Mouse (Mus musculus): ENCODE measurements around the gene Shank3. TPM values are rescaled to one million over a fixed set of nuclear protein-coding genes. Genes with fewer than 3 reads are reported as not detected.
A peak's percentile ranks its signal among the peaks of the same experiment; 100 is the strongest.

Shank3 gene
- polyA plus RNA-seq, 1 experiment from 2014 or later: 6.5 TPM

DNA sequence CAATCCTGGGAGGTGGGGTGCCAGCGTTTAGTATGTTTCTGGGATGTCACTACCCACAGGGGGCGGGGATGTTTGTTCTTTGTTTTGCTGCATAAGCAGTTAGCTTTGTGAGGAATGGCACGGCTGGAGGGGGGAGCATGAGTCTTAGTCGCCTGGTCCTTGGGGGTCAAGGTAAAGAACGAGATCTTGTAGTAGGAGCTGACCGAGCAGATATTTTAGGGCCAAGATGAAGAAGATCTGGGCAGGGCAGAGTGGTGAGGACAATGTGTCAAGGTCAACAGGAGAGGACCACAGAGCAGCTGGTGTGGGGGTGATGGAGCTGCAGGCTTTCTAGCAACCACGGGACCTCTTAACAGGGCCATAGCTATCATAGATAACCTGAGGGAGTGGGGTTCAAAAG, 28.0 kb downstream of the Shank3 start:
- Histone ChIP-seq H3K9ac (no peak overlapping the region), H3K27me3 (peaks cover 32% of the 10 kb centered on the region), H3K9me3 (no peaks in the 10 kb centered on the region), H3K4me3 (no peak overlapping the region), H3K36me3 (0 out of 2 replicates have a peak, but pooled peaks cover 6% of the 10 kb centered on the region), H3K4me1 (replicated peaks) (peaks cover 26% of the 10 kb centered on the region), H3K27ac (replicated peaks) (no peak overlapping the region), H3K4me2 (no peak overlapping the region)
- no peak for ATAC-seq (ENCODE audit: low read depth)
- WGBS: 76% methylated on average over 7 of the region's 7 CpGs

DNA sequence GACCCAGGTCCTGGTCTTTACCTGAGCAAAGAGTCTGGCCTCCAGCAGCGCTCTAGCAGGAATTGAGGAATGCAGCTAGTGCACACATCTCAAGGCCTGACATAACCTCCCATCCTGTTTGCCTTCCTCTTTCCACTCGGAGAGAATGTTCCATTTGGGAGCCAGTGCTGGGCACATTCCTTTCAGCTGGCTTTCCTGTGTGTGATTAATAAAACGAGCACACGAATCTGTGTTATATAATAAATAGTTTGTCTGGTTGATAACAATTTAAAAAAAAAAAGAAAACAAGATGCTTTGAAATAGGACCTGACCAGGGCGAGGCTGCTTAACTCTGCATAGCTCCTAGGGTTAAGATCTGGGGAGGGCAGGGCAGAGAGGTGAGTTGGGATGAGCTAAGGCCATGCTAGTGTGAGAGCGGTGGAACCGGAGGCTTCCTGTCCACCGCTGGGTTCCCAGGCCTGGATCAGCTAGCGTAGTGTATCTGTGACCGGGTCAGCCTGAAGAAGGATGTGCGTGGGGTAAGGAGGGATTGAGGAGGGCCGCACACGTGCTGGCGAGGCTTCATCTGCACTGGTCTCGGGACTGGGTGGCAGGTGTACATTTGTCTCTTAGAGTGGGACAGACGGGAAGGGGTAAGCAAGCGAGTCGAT, 28.9 kb downstream of the Shank3 start:
- Histone ChIP-seq H3K4me2 (no peak overlapping the region), H3K4me1 (replicated peaks) (peaks cover 31% of the 10 kb centered on the region), H3K9me3 (no peaks in the 10 kb centered on the region), H3K9ac (no peak overlapping the region), H3K4me3 (no peak overlapping the region), H3K27me3 (peaks cover 23% of the 10 kb centered on the region), H3K36me3 (0 out of 2 replicates have a peak, but pooled peaks cover 6% of the 10 kb centered on the region), H3K27ac (replicated peaks) (no peak overlapping the region)
- ATAC-seq (ENCODE audit: low read depth): no peak
- WGBS: 87% methylated on average over 18 of the region's 18 CpGs

DNA sequence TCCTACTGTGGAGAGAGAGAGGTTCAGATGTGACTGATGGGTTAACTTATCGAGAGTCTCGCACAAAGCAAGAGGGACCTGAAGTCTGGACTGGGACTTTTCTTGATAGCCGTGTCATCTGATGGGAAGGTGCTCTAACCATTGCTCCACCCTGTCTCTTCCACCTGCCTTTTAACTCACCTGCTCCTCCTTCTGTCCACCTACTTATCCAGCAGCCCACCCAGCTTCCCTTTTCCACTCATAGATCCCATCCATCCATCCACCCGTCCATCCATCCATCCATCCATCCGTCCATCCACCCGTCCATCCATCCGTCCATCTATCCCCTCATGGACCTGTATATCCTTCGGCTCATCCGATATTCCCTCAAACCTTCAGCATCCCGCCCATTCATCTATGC, 29.5 kb downstream of the Shank3 start:
- H3K36me3 ChIP-seq: 0 out of 2 replicates have a peak, but pooled peaks cover 6% of the 10 kb centered on the region
- no peaks in the 10 kb centered on the region for H3K9me3 ChIP-seq
- H3K27ac ChIP-seq (replicated peaks): no peak overlapping the region
- H3K27me3 ChIP-seq: peaks cover 19% of the 10 kb centered on the region
- H3K4me1 ChIP-seq (replicated peaks): peaks cover 33% of the 10 kb centered on the region
- no peak overlapping the region for H3K9ac ChIP-seq
- no peak for ATAC-seq (ENCODE audit: low read depth)
- 94% methylated on average over 10 of the region's 10 CpGs for WGBS
- no peak overlapping the region for H3K4me3 ChIP-seq
- H3K4me2 ChIP-seq: no peak overlapping the region

DNA sequence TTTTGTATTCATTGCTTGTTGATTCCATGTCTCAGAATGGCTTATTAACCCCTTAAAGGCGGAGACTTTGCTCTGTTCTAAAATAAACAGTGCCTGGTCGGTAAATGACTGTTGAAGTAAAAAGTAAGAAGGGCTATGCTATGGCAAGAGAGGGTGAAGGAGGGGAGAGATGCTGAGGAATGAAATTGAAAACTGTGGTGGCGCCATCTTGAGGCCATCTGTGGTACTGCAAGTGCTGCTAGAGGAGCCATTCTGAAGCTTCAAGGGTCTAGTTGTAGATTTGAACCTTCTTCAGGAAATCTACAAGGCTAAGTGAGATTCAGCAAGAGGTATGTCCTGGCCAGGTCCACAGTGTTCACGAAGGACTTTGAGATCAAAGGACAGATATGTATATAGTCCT, 30.9 kb downstream of the Shank3 start:
- ATAC-seq (ENCODE audit: low read depth): no peak
- Histone ChIP-seq H3K9ac (no peak overlapping the region), H3K4me2 (no peak overlapping the region), H3K27me3 (peaks cover 5% of the 10 kb centered on the region), H3K36me3 (0 out of 2 replicates have a peak, but pooled peaks cover 5% of the 10 kb centered on the region), H3K4me3 (no peak overlapping the region), H3K9me3 (no peaks in the 10 kb centered on the region), H3K27ac (replicated peaks) (no peak overlapping the region), H3K4me1 (replicated peaks) (peaks cover 30% of the 10 kb centered on the region)
- 9% methylated on average over 4 of the region's 4 CpGs for WGBS

DNA sequence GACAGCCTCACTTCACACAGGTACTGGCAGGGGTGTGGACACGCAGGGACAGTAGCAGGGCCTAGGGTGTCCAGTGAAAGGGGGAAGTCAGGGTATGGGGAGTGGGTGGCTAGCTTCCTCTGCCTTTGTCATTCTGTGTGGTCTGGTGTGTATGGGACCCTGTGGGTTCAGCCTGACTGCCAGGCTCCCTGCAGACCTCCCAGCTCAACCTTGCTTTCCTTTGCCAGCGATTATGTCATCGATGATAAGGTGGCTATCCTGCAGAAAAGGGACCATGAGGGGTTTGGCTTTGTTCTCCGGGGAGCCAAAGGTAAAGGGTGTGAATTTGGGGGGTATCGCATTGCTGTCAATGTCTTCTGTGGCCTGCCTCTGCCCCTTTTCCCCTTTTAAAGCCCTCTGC, 32.0 kb downstream of the Shank3 start:
- ATAC-seq (ENCODE audit: low read depth): no peak
- no peak overlapping the region for H3K4me3 ChIP-seq
- H3K9ac ChIP-seq: no peak overlapping the region
- H3K27me3 ChIP-seq: no peaks in the 10 kb centered on the region; the same call in 1 of the 2 replicates
- no peaks in the 10 kb centered on the region for H3K9me3 ChIP-seq
- 92% methylated on average over 5 of the region's 5 CpGs for WGBS
- H3K36me3 ChIP-seq: 0 out of 2 replicates have a peak, but pooled peaks cover 4% of the 10 kb centered on the region
- no peak overlapping the region for H3K4me2 ChIP-seq
- peaks cover 30% of the 10 kb centered on the region for H3K4me1 ChIP-seq (replicated peaks)
- H3K27ac ChIP-seq (replicated peaks): no peak overlapping the region

DNA sequence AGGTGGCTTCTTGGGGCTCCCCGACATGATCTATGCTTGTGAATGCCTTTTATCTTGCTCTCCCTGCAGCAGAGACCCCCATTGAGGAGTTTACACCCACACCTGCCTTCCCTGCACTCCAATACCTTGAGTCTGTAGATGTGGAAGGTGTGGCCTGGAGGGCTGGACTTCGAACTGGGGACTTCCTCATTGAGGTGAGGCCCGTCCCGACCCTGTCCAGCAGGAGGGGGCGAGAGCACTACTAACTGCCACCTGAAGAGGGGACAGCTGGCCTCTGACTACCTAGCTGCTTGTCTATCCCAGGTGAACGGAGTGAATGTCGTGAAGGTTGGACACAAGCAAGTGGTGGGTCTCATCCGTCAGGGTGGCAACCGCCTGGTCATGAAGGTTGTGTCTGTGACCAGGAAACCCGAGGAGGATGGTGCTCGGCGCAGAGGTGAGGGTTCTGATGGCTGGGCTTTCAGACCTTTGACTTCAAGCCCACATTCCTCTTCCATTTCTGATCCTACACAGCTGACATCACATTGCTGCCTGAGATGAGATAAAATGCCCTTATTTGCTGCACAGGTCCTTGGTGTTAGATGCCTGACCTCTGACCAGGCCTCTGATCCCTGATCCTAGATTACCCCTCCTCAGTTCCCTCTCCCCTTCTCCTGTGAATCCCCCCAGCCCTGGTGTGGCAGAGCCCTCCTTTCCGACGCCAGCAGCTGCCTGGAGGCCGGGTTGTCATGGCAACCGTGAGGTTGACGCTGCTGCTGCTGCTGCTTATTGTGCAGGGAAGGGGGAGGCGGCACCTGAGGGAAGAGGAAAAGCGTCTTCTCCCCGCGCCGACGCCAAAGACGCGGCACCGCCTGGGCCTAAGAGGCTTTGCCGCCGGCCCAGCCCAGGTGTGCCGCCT, 32.9 kb downstream of the Shank3 start:
- Histone ChIP-seq H3K4me2 (peak overlapping the region; percentile 72), H3K36me3 (no peaks in the 10 kb centered on the region), H3K4me3 (peak overlapping the region; percentile 45), H3K9me3 (no peaks in the 10 kb centered on the region), H3K27ac (replicated peaks) (peak overlapping the region; percentile 87), H3K9ac (peak overlapping the region; percentile 76), H3K4me1 (replicated peaks) (peaks cover 30% of the 10 kb centered on the region), H3K27me3 (no peaks in the 10 kb centered on the region; the same call in 1 of the 2 replicates)
- 28% methylated on average over 29 of the region's 29 CpGs for WGBS
- peak; percentile 88 for ATAC-seq (ENCODE audit: low read depth)

GRCm38 (mm10) chr15:89532924-89533842, 33.8 kb downstream of the Shank3 start:
- peak overlapping the region; percentile 72 for H3K4me2 ChIP-seq
- peaks cover 30% of the 10 kb centered on the region for H3K4me1 ChIP-seq (replicated peaks)
- no peaks in the 10 kb centered on the region for H3K9me3 ChIP-seq
- H3K36me3 ChIP-seq: 0 out of 2 replicates have a peak, but pooled peaks cover 3% of the 10 kb centered on the region
- H3K9ac ChIP-seq: peak overlapping the region; percentile 76
- no peaks in the 10 kb centered on the region; the same call in 1 of the 2 replicates for H3K27me3 ChIP-seq
- peak overlapping the region; percentile 87 for H3K27ac ChIP-seq (replicated peaks)
- peak overlapping the region; percentile 45 for H3K4me3 ChIP-seq
- ATAC-seq (ENCODE audit: low read depth): peak; percentile 65
- 71% methylated on average over 23 of the region's 23 CpGs for WGBS

GRCm38 (mm10) chr15:89533843-89534207, 34.4 kb downstream of the Shank3 start:
- H3K27me3 ChIP-seq: no peaks in the 10 kb centered on the region; the same call in 1 of the 2 replicates
- H3K36me3 ChIP-seq: 0 out of 2 replicates have a peak, but pooled peaks cover 3% of the 10 kb centered on the region
- no peak for ATAC-seq (ENCODE audit: low read depth)
- H3K9me3 ChIP-seq: no peaks in the 10 kb centered on the region
- H3K27ac ChIP-seq (replicated peaks): no peak overlapping the region
- peak overlapping the region; percentile 72 for H3K4me2 ChIP-seq
- H3K4me3 ChIP-seq: peak overlapping the region; percentile 45
- WGBS: 87% methylated on average over 10 of the region's 10 CpGs
- peaks cover 30% of the 10 kb centered on the region for H3K4me1 ChIP-seq (replicated peaks)
- H3K9ac ChIP-seq: peak overlapping the region; percentile 76

DNA sequence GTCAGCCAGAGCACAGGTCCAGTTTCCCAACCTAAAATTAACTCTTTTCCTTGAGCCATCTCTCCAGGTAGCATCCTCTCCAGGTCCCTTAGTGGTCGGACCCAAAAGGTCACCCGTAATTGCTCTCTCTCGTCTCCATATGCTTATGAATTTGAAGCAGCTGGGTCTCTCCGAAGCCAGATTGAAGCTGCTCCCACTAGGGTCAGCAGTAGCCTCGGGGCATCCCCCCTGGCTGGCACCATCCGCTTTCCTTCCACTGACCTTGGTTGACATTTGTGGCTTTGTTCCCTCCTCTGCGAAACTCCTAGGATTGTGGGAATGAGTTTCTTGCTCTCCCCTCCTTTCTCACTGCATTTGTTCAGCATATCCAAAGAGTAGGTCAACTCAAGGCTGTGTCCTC, 44.7 kb downstream of the Shank3 start:
- peaks cover 22% of the 10 kb centered on the region for H3K4me1 ChIP-seq (replicated peaks)
- H3K4me2 ChIP-seq: no peak overlapping the region
- no peak overlapping the region for H3K9ac ChIP-seq
- no peaks in the 10 kb centered on the region for H3K9me3 ChIP-seq
- no peak overlapping the region for H3K27ac ChIP-seq (replicated peaks)
- WGBS: 83% methylated on average over 7 of the region's 7 CpGs
- no peak overlapping the region for H3K4me3 ChIP-seq
- ATAC-seq (ENCODE audit: low read depth): no peak
- peaks cover 35% of the 10 kb centered on the region for H3K36me3 ChIP-seq
- peaks cover 21% of the 10 kb centered on the region for H3K27me3 ChIP-seq

GRCm38 (mm10) chr15:89547321-89547720, 47.9 kb downstream of the Shank3 start:
- Histone ChIP-seq H3K27ac (replicated peaks) (no peak overlapping the region), H3K36me3 (peaks cover 53% of the 10 kb centered on the region), H3K4me2 (peak overlapping the region; percentile 54), H3K9ac (peak overlapping the region; percentile 54; the same call in 1 of the 2 replicates), H3K9me3 (no peaks in the 10 kb centered on the region), H3K4me3 (peak overlapping the region; percentile 27), H3K4me1 (replicated peaks) (peaks cover 27% of the 10 kb centered on the region), H3K27me3 (peaks cover 21% of the 10 kb centered on the region)
- 51% methylated on average over 8 of the region's 8 CpGs for WGBS
- ATAC-seq (ENCODE audit: low read depth): no peak

DNA sequence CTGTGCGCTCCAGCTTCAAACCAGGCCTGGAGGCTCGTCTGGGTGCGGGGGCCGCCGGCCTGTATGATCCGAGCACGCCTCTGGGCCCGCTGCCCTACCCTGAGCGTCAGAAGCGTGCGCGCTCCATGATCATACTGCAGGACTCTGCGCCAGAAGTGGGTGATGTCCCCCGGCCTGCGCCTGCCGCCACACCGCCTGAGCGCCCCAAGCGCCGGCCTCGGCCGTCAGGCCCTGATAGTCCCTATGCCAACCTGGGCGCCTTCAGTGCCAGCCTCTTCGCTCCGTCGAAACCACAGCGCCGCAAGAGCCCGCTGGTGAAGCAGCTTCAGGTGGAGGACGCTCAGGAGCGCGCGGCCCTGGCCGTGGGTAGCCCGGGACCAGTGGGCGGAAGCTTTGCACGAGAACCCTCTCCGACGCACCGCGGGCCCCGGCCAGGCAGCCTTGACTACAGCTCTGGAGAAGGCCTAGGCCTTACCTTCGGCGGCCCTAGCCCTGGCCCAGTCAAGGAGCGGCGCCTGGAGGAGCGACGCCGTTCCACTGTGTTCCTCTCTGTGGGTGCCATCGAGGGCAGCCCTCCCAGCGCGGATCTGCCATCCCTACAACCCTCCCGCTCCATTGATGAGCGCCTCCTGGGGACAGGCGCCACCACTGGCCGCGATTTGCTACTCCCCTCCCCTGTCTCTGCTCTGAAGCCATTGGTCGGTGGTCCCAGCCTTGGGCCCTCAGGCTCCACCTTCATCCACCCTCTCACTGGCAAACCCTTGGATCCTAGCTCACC, 48.6 kb downstream of the Shank3 start:
- peak; percentile 54 for ATAC-seq (ENCODE audit: low read depth)
- no peaks in the 10 kb centered on the region for H3K9me3 ChIP-seq
- H3K4me1 ChIP-seq (replicated peaks): peaks cover 27% of the 10 kb centered on the region
- peaks cover 49% of the 10 kb centered on the region for H3K36me3 ChIP-seq
- H3K4me2 ChIP-seq: peak overlapping the region; percentile 54
- H3K27me3 ChIP-seq: peaks cover 21% of the 10 kb centered on the region
- H3K27ac ChIP-seq (replicated peaks): peak overlapping the region; percentile 43
- peak overlapping the region; percentile 54 for H3K9ac ChIP-seq
- WGBS: 7% methylated on average over 57 of the region's 58 CpGs
- peak overlapping the region; percentile 27 for H3K4me3 ChIP-seq
